Mouse (Mus musculus) myocyte (in vitro differentiated cells): ENCODE measurements around the gene Olfr588-ps1. TPM values are rescaled to one million over a fixed set of nuclear protein-coding genes. Genes with fewer than 3 reads are reported as not detected.

Experiments used
- H3K27me3 ChIP-seq: one replicate; pipeline ENCODE4 v1.6.1; 2011; ENCODE audit not compliant: control insufficient read depth, insufficient read depth, insufficient read length
- H3K36me3 ChIP-seq: one replicate; pipeline ENCODE4 v1.6.1; 2011; ENCODE audit not compliant: control insufficient read depth, insufficient read depth
- H3K4me2 ChIP-seq: one replicate; pipeline ENCODE4 v1.6.1; 2011; ENCODE audit warnings: low read depth, control low read depth
- H3K4me3 ChIP-seq: one replicate; pipeline ENCODE4 v1.5.1; 2011; ENCODE audit warnings: mild to moderate bottlenecking, control low read depth, moderate library complexity
- H3K79me2 ChIP-seq: one replicate; pipeline ENCODE4 v1.6.1; 2011; ENCODE audit not compliant: control insufficient read depth, insufficient read depth
- H3ac ChIP-seq: one replicate; pipeline ENCODE4 v1.6.1; 2011; ENCODE audit not compliant: control insufficient read depth, insufficient read length
- CEBPB ChIP-seq: IDR thresholded peaks from 2 replicates; pipeline ENCODE4 v1.6.1; 2011; ENCODE audit warnings: mild to moderate bottlenecking, moderate library complexity; ENCODE audit not compliant: poor library complexity, insufficient read depth, severe bottlenecking
- E2F4 ChIP-seq: IDR thresholded peaks from one replicate; pipeline ENCODE4 v1.6.1; 2011; ENCODE audit warnings: mild to moderate bottlenecking, control low read depth, moderate library complexity; ENCODE audit not compliant: insufficient read depth
- MAX ChIP-seq: IDR thresholded peaks from one replicate; pipeline ENCODE4 v1.6.1; 2011; ENCODE audit warnings: low read depth, mild to moderate bottlenecking, control low read depth
- MYOD1 ChIP-seq, 3 experiments: IDR thresholded peaks; one replicate each; pipeline ENCODE4 v1.6.1; 2011; ENCODE audit warnings: control low read depth in 2 of 3, low read depth in 2 of 3, mild to moderate bottlenecking in 2 of 3, moderate library complexity in 1 of 3; ENCODE audit not compliant: insufficient read length in 2 of 3, control insufficient read depth in 1 of 3
- MYOG ChIP-seq, 3 experiments: IDR thresholded peaks; one replicate each; pipeline ENCODE4 v1.6.1; 2011; ENCODE audit warnings: control low read depth in 2 of 3, low read depth in 2 of 3, mild to moderate bottlenecking in 2 of 3; ENCODE audit not compliant: insufficient read length in 2 of 3, control insufficient read depth in 1 of 3, insufficient read depth in 1 of 3
- POLR2A ChIP-seq: IDR thresholded peaks from one replicate; pipeline ENCODE4 v1.6.1; 2011; ENCODE audit warnings: low read depth, mild to moderate bottlenecking, control low read depth, moderate library complexity; ENCODE audit not compliant: insufficient read length
- POLR2AphosphoS2 ChIP-seq: IDR thresholded peaks from one replicate; pipeline ENCODE4 v1.6.1; 2011; ENCODE audit warnings: low read depth, control low read depth; ENCODE audit not compliant: insufficient read length
- REST ChIP-seq: IDR thresholded peaks from one replicate; pipeline ENCODE4 v1.6.1; 2011; ENCODE audit warnings: mild to moderate bottlenecking, control low read depth, moderate library complexity; ENCODE audit not compliant: insufficient read depth, insufficient read length
- SRF ChIP-seq: IDR thresholded peaks from one replicate; pipeline ENCODE4 v1.6.1; 2011; ENCODE audit warnings: low read depth; ENCODE audit not compliant: control insufficient read depth, insufficient read length
- TCF12 ChIP-seq: IDR thresholded peaks from one replicate; pipeline ENCODE4 v1.6.1; 2011; ENCODE audit warnings: mild to moderate bottlenecking, control low read depth; ENCODE audit not compliant: poor library complexity, insufficient read depth, severe bottlenecking
- TCF3 ChIP-seq: IDR thresholded peaks from one replicate; pipeline ENCODE4 v1.6.1; 2011; ENCODE audit warnings: low read depth, control low read depth; ENCODE audit not compliant: insufficient read length
- USF1 ChIP-seq: IDR thresholded peaks from one replicate; pipeline ENCODE4 v1.6.1; 2011; ENCODE audit warnings: low read depth, mild to moderate bottlenecking, control low read depth, moderate library complexity
- polyA plus RNA-seq: library from polyadenylated mRNA; unstranded; fragments of >200 nt; fragmentation: generic; extraction: Trizol; gene quantifications from one replicate; pipeline ENCODE4 v1.2.1, GENCODE M21; 2012; ENCODE audit warnings: missing spikeins

Gene Olfr588-ps1
- not detected for polyA plus RNA-seq

GRCm38 (mm10) chr7:103140579-103140978 is at the start of gene Olfr588-ps1:
TSS of gene Olfr588-ps1 (plus strand) at chr7:103140879.
- no peaks in the 10 kb centered on the region for H3K79me2 ChIP-seq
- no peak within 1 kb of the TSS for H3K4me3 ChIP-seq
- H3ac ChIP-seq = no peak within 1 kb of the TSS
- TF ChIP-seq MAX (no peak), MYOD1 (IDR thresholded peaks at IDR 0.05; ENCODE audit: control insufficient read depth in 1 of 3, insufficient read length in 2 of 3, low read depth in 2 of 3) (no peak), TCF3 (no peak), E2F4 (no peak), SRF (no peak), MYOG (IDR thresholded peaks at IDR 0.05; ENCODE audit: control insufficient read depth in 1 of 3, insufficient read depth in 1 of 3, insufficient read length in 2 of 3, low read depth in 2 of 3) (no peak), POLR2A (no peak), CEBPB (no peak), REST (no peak), TCF12 (no peak), POLR2AphosphoS2 (no peak), USF1 (no peak)
- H3K4me2 ChIP-seq = no peak within 1 kb of the TSS
- no peaks in the 10 kb centered on the region for H3K27me3 ChIP-seq
- no peaks in the 10 kb centered on the region for H3K36me3 ChIP-seq

GRCm38 (mm10) chr7:103097420-103097819 is 43.3 kb upstream of the Olfr588-ps1 start, which contains the start of gene Olfr585:
TSS of gene Olfr585 (plus strand) at chr7:103097720.
- Histone ChIP-seq H3ac (no peak within 1 kb of the TSS), H3K79me2 (no peaks in the 10 kb centered on the region), H3K27me3 (no peaks in the 10 kb centered on the region), H3K4me3 (no peak within 1 kb of the TSS), H3K36me3 (no peaks in the 10 kb centered on the region), H3K4me2 (no peak within 1 kb of the TSS)
- TF ChIP-seq CEBPB (no peak), POLR2A (no peak), TCF12 (no peak), E2F4 (no peak), POLR2AphosphoS2 (no peak), MYOG (IDR thresholded peaks at IDR 0.05; ENCODE audit: control insufficient read depth in 1 of 3, insufficient read depth in 1 of 3, insufficient read length in 2 of 3, low read depth in 2 of 3) (no peak), TCF3 (no peak), MYOD1 (IDR thresholded peaks at IDR 0.05; ENCODE audit: control insufficient read depth in 1 of 3, insufficient read length in 2 of 3, low read depth in 2 of 3) (no peak), REST (no peak), MAX (no peak), SRF (no peak), USF1 (no peak)

GRCm38 (mm10) chr7:103119406-103119805 is 21.3 kb upstream of the Olfr588-ps1 start:
- Histone ChIP-seq H3K4me2 (no peak overlapping the region), H3ac (no peak overlapping the region), H3K36me3 (no peaks in the 10 kb centered on the region), H3K4me3 (no peak overlapping the region), H3K27me3 (no peaks in the 10 kb centered on the region), H3K79me2 (no peaks in the 10 kb centered on the region)
- TF ChIP-seq E2F4 (no peak), TCF3 (no peak), USF1 (no peak), POLR2AphosphoS2 (no peak), REST (no peak), MAX (no peak), POLR2A (no peak), MYOG (IDR thresholded peaks at IDR 0.05; ENCODE audit: control insufficient read depth in 1 of 3, insufficient read depth in 1 of 3, insufficient read length in 2 of 3, low read depth in 2 of 3) (no peak), TCF12 (no peak), SRF (no peak), MYOD1 (IDR thresholded peaks at IDR 0.05; ENCODE audit: control insufficient read depth in 1 of 3, insufficient read length in 2 of 3, low read depth in 2 of 3) (no peak), CEBPB (no peak)

- H3K4me2 ChIP-seq = no peak within 1 kb of the TSS
- no peaks in the 10 kb centered on the region for H3K36me3 ChIP-seq
- no peaks in the 10 kb centered on the region for H3K79me2 ChIP-seq
- H3K4me3 ChIP-seq = no peak within 1 kb of the TSS
- TF ChIP-seq E2F4 (no peak), TCF3 (no peak), MYOD1 (IDR thresholded peaks at IDR 0.05; ENCODE audit: control insufficient read depth in 1 of 3, insufficient read length in 2 of 3, low read depth in 2 of 3) (no peak), CEBPB (no peak), USF1 (no peak), REST (no peak), MAX (no peak), POLR2AphosphoS2 (no peak), POLR2A (no peak)
- H3ac ChIP-seq = no peak within 1 kb of the TSS
- H3K27me3 ChIP-seq = no peaks in the 10 kb centered on the region
These were observed 15.1 kb upstream of the Olfr588-ps1 start, which contains the start of gene Olfr586 for GRCm38 (mm10) chr7:103125538-103125937. TSS of gene Olfr586 (minus strand) at chr7:103125638.

GRCm38 (mm10) chr7:103156256-103156655 is 15.6 kb downstream of the Olfr588-ps1 start, which contains the start of gene Olfr589:
TSS of gene Olfr589 (minus strand) at chr7:103156356.
- H3K4me3 ChIP-seq = no peak within 1 kb of the TSS
- no peak within 1 kb of the TSS for H3ac ChIP-seq
- TF ChIP-seq MAX (no peak), REST (no peak), POLR2AphosphoS2 (no peak), POLR2A (no peak), MYOD1 (IDR thresholded peaks at IDR 0.05; ENCODE audit: control insufficient read depth in 1 of 3, insufficient read length in 2 of 3, low read depth in 2 of 3) (no peak), MYOG (IDR thresholded peaks at IDR 0.05; ENCODE audit: control insufficient read depth in 1 of 3, insufficient read depth in 1 of 3, insufficient read length in 2 of 3, low read depth in 2 of 3) (no peak), TCF3 (no peak), SRF (no peak), CEBPB (no peak), TCF12 (no peak), E2F4 (no peak), USF1 (no peak)
- H3K27me3 ChIP-seq = no peaks in the 10 kb centered on the region
- H3K79me2 ChIP-seq = no peaks in the 10 kb centered on the region
- no peaks in the 10 kb centered on the region for H3K36me3 ChIP-seq
- no peak within 1 kb of the TSS for H3K4me2 ChIP-seq
